Mouse (Mus musculus) c-Kit-positive CD71-negative TER-119-negative erythroid progenitor cells, embryonic 14.5 days (primary cell): ENCODE measurements at regions not wholly inside any gene's neighbourhood (a gene's known extent, or its start where the extent isn't known, plus 50 kb on each side); places are given as distances from the start of the nearest gene placed in this dataset.
A peak's percentile ranks its signal among the peaks of the same experiment; 100 is the strongest.
"Not testable (repeated sequence)": the region's sequence is repeated elsewhere in the genome, so short reads cannot be mapped to it uniquely, and the experiment has no call there.

Source experiments
- DNase-seq: peaks from one replicate; pipeline ENCODE4 v3.0.0-alpha.2; 2013; ENCODE audit warnings: low read depth

- no peak for DNase-seq
Measured at GRCm38 (mm10) chr10:126371881-126372280, 405.9 kb downstream of the Lrig3 start.

- DNase-seq = no peak
Measured at GRCm38 (mm10) chr10:126349076-126349475, 383.1 kb downstream of the Lrig3 start.

GRCm38 (mm10) chr10:126337426-126337825 lies 371.5 kb downstream of the Lrig3 start:
- DNase-seq = no peak

GRCm38 (mm10) chr10:126333786-126334185 lies 367.8 kb downstream of the Lrig3 start:
- no peak for DNase-seq

GRCm38 (mm10) chr10:126330305-126330969 lies 364.5 kb downstream of the Lrig3 start:
- DNase-seq = peak; percentile 31

GRCm38 (mm10) chr10:126320831-126321230 lies 354.9 kb downstream of the Lrig3 start:
- DNase-seq = no peak

- DNase-seq = no peak
Measured at GRCm38 (mm10) chr10:126319795-126320194, 353.8 kb downstream of the Lrig3 start.

- no peak for DNase-seq
Measured at GRCm38 (mm10) chr10:126299962-126300361, 334.0 kb downstream of the Lrig3 start.

GRCm38 (mm10) chr10:126298211-126298610 lies 332.2 kb downstream of the Lrig3 start:
- no peak for DNase-seq

- no peak for DNase-seq
Measured at GRCm38 (mm10) chr10:126295853-126296252, 329.9 kb downstream of the Lrig3 start.

GRCm38 (mm10) chr10:126291765-126292164 lies 325.8 kb downstream of the Lrig3 start:
- no peak for DNase-seq

- not testable (repeated sequence) for DNase-seq
Measured at GRCm38 (mm10) chr10:126285096-126285495, 319.1 kb downstream of the Lrig3 start.

- no peak for DNase-seq
Measured at GRCm38 (mm10) chr10:126270376-126270775, 304.4 kb downstream of the Lrig3 start.

- no peak for DNase-seq
Measured at GRCm38 (mm10) chr10:126267321-126267998, 301.5 kb downstream of the Lrig3 start.

- no peak for DNase-seq
Measured at GRCm38 (mm10) chr10:126257171-126257570, 291.2 kb downstream of the Lrig3 start.

GRCm38 (mm10) chr10:126254198-126254597 lies 288.2 kb downstream of the Lrig3 start:
- no peak for DNase-seq

GRCm38 (mm10) chr10:126249176-126249575 lies 283.2 kb downstream of the Lrig3 start:
- DNase-seq = no peak

GRCm38 (mm10) chr10:126243051-126243450 lies 277.1 kb downstream of the Lrig3 start:
- DNase-seq = no peak

- no peak for DNase-seq
Measured at GRCm38 (mm10) chr10:126239536-126239935, 273.6 kb downstream of the Lrig3 start.
